Mouse (Mus musculus) myocyte (in vitro differentiated cells): ENCODE measurements at regions not wholly inside any gene's neighbourhood (a gene's known extent, or its start where the extent isn't known, plus 50 kb on each side); places are given as distances from the start of the nearest gene placed in this dataset.

ENCODE experiments used
- H3K27me3 ChIP-seq: one replicate; pipeline ENCODE4 v1.6.1; 2011; ENCODE audit not compliant: control insufficient read depth, insufficient read depth, insufficient read length
- H3K36me3 ChIP-seq: one replicate; pipeline ENCODE4 v1.6.1; 2011; ENCODE audit not compliant: control insufficient read depth, insufficient read depth
- H3K4me2 ChIP-seq: one replicate; pipeline ENCODE4 v1.6.1; 2011; ENCODE audit warnings: low read depth, control low read depth
- H3K4me3 ChIP-seq: one replicate; pipeline ENCODE4 v1.5.1; 2011; ENCODE audit warnings: mild to moderate bottlenecking, control low read depth, moderate library complexity
- H3K79me2 ChIP-seq: one replicate; pipeline ENCODE4 v1.6.1; 2011; ENCODE audit not compliant: control insufficient read depth, insufficient read depth
- H3ac ChIP-seq: one replicate; pipeline ENCODE4 v1.6.1; 2011; ENCODE audit not compliant: control insufficient read depth, insufficient read length
- CEBPB ChIP-seq: IDR thresholded peaks from 2 replicates; pipeline ENCODE4 v1.6.1; 2011; ENCODE audit warnings: mild to moderate bottlenecking, moderate library complexity; ENCODE audit not compliant: poor library complexity, insufficient read depth, severe bottlenecking
- E2F4 ChIP-seq: IDR thresholded peaks from one replicate; pipeline ENCODE4 v1.6.1; 2011; ENCODE audit warnings: mild to moderate bottlenecking, control low read depth, moderate library complexity; ENCODE audit not compliant: insufficient read depth
- MAX ChIP-seq: IDR thresholded peaks from one replicate; pipeline ENCODE4 v1.6.1; 2011; ENCODE audit warnings: low read depth, mild to moderate bottlenecking, control low read depth
- MYOD1 ChIP-seq, 3 experiments: IDR thresholded peaks; one replicate each; pipeline ENCODE4 v1.6.1; 2011; ENCODE audit warnings: control low read depth in 2 of 3, low read depth in 2 of 3, mild to moderate bottlenecking in 2 of 3, moderate library complexity in 1 of 3; ENCODE audit not compliant: insufficient read length in 2 of 3, control insufficient read depth in 1 of 3
- MYOG ChIP-seq, 3 experiments: IDR thresholded peaks; one replicate each; pipeline ENCODE4 v1.6.1; 2011; ENCODE audit warnings: control low read depth in 2 of 3, low read depth in 2 of 3, mild to moderate bottlenecking in 2 of 3; ENCODE audit not compliant: insufficient read length in 2 of 3, control insufficient read depth in 1 of 3, insufficient read depth in 1 of 3
- POLR2A ChIP-seq: IDR thresholded peaks from one replicate; pipeline ENCODE4 v1.6.1; 2011; ENCODE audit warnings: low read depth, mild to moderate bottlenecking, control low read depth, moderate library complexity; ENCODE audit not compliant: insufficient read length
- POLR2AphosphoS2 ChIP-seq: IDR thresholded peaks from one replicate; pipeline ENCODE4 v1.6.1; 2011; ENCODE audit warnings: low read depth, control low read depth; ENCODE audit not compliant: insufficient read length
- REST ChIP-seq: IDR thresholded peaks from one replicate; pipeline ENCODE4 v1.6.1; 2011; ENCODE audit warnings: mild to moderate bottlenecking, control low read depth, moderate library complexity; ENCODE audit not compliant: insufficient read depth, insufficient read length
- SRF ChIP-seq: IDR thresholded peaks from one replicate; pipeline ENCODE4 v1.6.1; 2011; ENCODE audit warnings: low read depth; ENCODE audit not compliant: control insufficient read depth, insufficient read length
- TCF12 ChIP-seq: IDR thresholded peaks from one replicate; pipeline ENCODE4 v1.6.1; 2011; ENCODE audit warnings: mild to moderate bottlenecking, control low read depth; ENCODE audit not compliant: poor library complexity, insufficient read depth, severe bottlenecking
- TCF3 ChIP-seq: IDR thresholded peaks from one replicate; pipeline ENCODE4 v1.6.1; 2011; ENCODE audit warnings: low read depth, control low read depth; ENCODE audit not compliant: insufficient read length
- USF1 ChIP-seq: IDR thresholded peaks from one replicate; pipeline ENCODE4 v1.6.1; 2011; ENCODE audit warnings: low read depth, mild to moderate bottlenecking, control low read depth, moderate library complexity

- no peaks in the 10 kb centered on the region for H3K36me3 ChIP-seq
- TF ChIP-seq CEBPB: no peak
- no peak for TF ChIP-seq TCF3
- TF ChIP-seq POLR2A: no peak
- TF ChIP-seq MYOG (IDR thresholded peaks at IDR 0.05; ENCODE audit: control insufficient read depth in 1 of 3, insufficient read depth in 1 of 3, insufficient read length in 2 of 3, low read depth in 2 of 3): peak in 1 of 3 experiments; percentile 47
- TF ChIP-seq MYOD1 (IDR thresholded peaks at IDR 0.05; ENCODE audit: control insufficient read depth in 1 of 3, insufficient read length in 2 of 3, low read depth in 2 of 3): peak in 2 of 3 experiments; percentile 19 to 34
- no peak for TF ChIP-seq POLR2AphosphoS2
- no peak for TF ChIP-seq USF1
- no peak for TF ChIP-seq REST
- TF ChIP-seq E2F4: no peak
- no peak for TF ChIP-seq TCF12
- no peak for TF ChIP-seq SRF
- no peak for TF ChIP-seq MAX
These were observed 168.4 kb downstream of the Enc1 start for GRCm38 (mm10) chr13:97409291-97409780.

GRCm38 (mm10) chr13:97408414-97409290 lies 167.7 kb downstream of the Enc1 start:
- no peak overlapping the region for H3ac ChIP-seq
- no peaks in the 10 kb centered on the region for H3K27me3 ChIP-seq
- H3K4me3 ChIP-seq: no peak overlapping the region
- TF ChIP-seq MYOG (IDR thresholded peaks at IDR 0.05; ENCODE audit: control insufficient read depth in 1 of 3, insufficient read depth in 1 of 3, insufficient read length in 2 of 3, low read depth in 2 of 3) (peak in 2 of 3 experiments; percentile 23 to 27), MAX (no peak), SRF (no peak)
- H3K4me2 ChIP-seq: no peak overlapping the region
- H3K79me2 ChIP-seq: no peaks in the 10 kb centered on the region
- no peaks in the 10 kb centered on the region for H3K36me3 ChIP-seq

More at GRCm38 (mm10) chr13:97409291-97409780, 168.4 kb downstream of the Enc1 start:
- Histone ChIP-seq H3K79me2 (no peaks in the 10 kb centered on the region), H3K4me2 (no peak overlapping the region), H3K27me3 (no peaks in the 10 kb centered on the region), H3K4me3 (no peak overlapping the region), H3ac (no peak overlapping the region)

GRCm38 (mm10) chr13:97407773-97408172 lies 166.9 kb downstream of the Enc1 start:
- Histone ChIP-seq H3K36me3 (no peaks in the 10 kb centered on the region), H3K4me3 (no peak overlapping the region), H3K79me2 (no peaks in the 10 kb centered on the region), H3K4me2 (no peak overlapping the region), H3K27me3 (no peaks in the 10 kb centered on the region), H3ac (no peak overlapping the region)
- no peak for TF ChIP-seq E2F4
- no peak for TF ChIP-seq TCF3
- no peak for TF ChIP-seq REST
- no peak for TF ChIP-seq MYOD1 (IDR thresholded peaks at IDR 0.05; ENCODE audit: control insufficient read depth in 1 of 3, insufficient read length in 2 of 3, low read depth in 2 of 3)
- TF ChIP-seq POLR2A: no peak

DNA sequence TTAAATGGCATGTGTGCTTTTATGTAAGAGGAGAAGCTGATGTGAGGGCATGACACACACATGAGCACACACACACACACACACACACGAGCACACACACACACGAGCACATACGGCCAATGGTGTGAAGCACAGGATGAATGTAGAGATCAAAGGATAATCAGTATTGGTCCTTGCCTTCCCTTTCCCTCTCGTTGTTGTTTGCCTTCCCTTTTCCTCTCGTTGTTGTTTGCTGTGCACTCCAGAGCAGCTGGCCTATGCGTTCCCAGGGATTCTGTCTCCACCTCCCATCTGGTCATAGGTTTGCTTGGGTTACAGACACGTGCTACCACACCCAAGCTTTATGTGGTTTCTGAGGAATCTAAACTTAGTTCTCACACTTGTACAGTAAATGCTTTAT lies 165.8 kb downstream of the Enc1 start:
- no peaks in the 10 kb centered on the region for H3K79me2 ChIP-seq
- TF ChIP-seq MYOD1 (IDR thresholded peaks at IDR 0.05; ENCODE audit: control insufficient read depth in 1 of 3, insufficient read length in 2 of 3, low read depth in 2 of 3) (peak in 2 of 3 experiments; percentile 77 to 80), MYOG (IDR thresholded peaks at IDR 0.05; ENCODE audit: control insufficient read depth in 1 of 3, insufficient read depth in 1 of 3, insufficient read length in 2 of 3, low read depth in 2 of 3) (peak; percentile 59 to 84 (median 81)), TCF12 (peak; percentile 31), POLR2AphosphoS2 (no peak)
- H3ac ChIP-seq: no peak overlapping the region
- peak overlapping the region; percentile 44 for H3K4me2 ChIP-seq
- no peaks in the 10 kb centered on the region for H3K27me3 ChIP-seq
- no peaks in the 10 kb centered on the region for H3K36me3 ChIP-seq
- no peak overlapping the region for H3K4me3 ChIP-seq

- TF ChIP-seq REST (no peak), POLR2AphosphoS2 (no peak), USF1 (no peak), MYOG (IDR thresholded peaks at IDR 0.05; ENCODE audit: control insufficient read depth in 1 of 3, insufficient read depth in 1 of 3, insufficient read length in 2 of 3, low read depth in 2 of 3) (no peak), SRF (no peak), MAX (no peak), TCF12 (no peak)
- Histone ChIP-seq H3K27me3 (no peaks in the 10 kb centered on the region), H3ac (no peak overlapping the region)
These were observed 161.4 kb downstream of the Enc1 start for GRCm38 (mm10) chr13:97402164-97402761.

More at GRCm38 (mm10) chr13:97402164-97402761, 161.4 kb downstream of the Enc1 start:
- Histone ChIP-seq H3K79me2 (no peaks in the 10 kb centered on the region), H3K4me3 (no peak overlapping the region), H3K36me3 (no peaks in the 10 kb centered on the region), H3K4me2 (no peak overlapping the region)
